Mouse (Mus musculus) layer of hippocampus, adult 9-10 months (tissue): ENCODE measurements around the gene Ptpn12.

Source experiments
- DNase-seq: peaks from one replicate; pipeline ENCODE4 v3.0.0; 2022; ENCODE audit warnings: low spot score

Gene Ptpn12

DNA sequence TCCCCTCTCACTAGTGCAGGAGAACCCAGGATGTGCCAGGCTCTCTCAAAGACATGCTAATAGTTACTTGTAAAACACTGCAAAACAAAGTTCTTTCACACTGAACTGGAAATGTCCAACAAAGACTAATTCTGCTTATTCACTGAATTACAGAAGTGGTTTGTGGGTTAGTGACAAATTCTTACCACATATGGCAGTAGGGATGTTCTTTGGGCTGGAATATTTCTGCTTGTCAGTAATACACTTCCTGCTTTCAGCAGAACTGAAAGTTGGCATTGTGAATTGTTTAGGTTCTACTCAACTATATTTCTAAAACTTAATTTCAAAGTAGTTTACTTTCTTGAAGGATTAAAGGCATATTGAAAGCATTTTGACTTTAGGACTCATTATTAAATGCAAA is 25.5 kb downstream of the Ptpn12 start:
- DNase-seq: no peak

DNA sequence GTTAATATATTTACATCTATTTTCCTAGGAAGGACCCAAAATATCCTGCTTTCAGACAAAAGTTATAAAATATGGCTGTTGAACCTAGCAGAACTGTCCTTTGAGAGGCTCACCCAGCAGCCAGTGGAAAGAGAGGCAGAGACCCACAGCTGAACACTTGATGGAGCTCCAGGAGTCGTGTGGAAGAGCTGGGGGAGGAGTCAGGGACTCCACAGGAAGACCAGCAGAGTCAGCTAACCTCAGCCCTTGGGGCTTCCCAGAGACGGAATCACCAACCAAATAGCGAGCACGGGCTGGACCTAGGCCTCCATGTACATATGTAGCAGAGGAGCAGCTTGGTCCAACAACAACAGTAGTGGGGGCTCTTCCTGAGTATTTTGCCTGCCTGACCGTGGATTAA is 38.6 kb downstream of the Ptpn12 start:
- DNase-seq: no peak

DNA sequence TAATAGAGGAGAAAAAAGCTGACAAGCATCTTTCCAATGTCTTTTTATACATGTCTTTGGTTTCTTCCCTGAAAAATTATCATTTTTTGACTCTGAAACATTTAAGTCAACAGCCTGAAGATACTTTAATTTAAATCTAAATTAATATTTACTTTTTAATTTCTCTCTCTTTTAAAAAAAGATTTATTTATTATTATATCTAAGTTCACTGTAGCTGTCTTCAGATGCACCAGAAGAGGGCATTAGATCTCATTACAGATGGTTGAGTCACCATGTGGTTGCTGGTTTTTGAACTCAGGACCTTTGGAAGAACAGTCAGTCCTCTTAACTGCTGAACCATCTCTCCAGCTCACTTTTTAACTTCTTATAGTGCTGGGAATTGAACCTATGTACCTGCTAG is 44.8 kb downstream of the Ptpn12 start:
- no peak for DNase-seq

- DNase-seq: no peak
Measured at GRCm38 (mm10) chr5:21002723-21003122, 53.0 kb downstream of the Ptpn12 start.

DNA sequence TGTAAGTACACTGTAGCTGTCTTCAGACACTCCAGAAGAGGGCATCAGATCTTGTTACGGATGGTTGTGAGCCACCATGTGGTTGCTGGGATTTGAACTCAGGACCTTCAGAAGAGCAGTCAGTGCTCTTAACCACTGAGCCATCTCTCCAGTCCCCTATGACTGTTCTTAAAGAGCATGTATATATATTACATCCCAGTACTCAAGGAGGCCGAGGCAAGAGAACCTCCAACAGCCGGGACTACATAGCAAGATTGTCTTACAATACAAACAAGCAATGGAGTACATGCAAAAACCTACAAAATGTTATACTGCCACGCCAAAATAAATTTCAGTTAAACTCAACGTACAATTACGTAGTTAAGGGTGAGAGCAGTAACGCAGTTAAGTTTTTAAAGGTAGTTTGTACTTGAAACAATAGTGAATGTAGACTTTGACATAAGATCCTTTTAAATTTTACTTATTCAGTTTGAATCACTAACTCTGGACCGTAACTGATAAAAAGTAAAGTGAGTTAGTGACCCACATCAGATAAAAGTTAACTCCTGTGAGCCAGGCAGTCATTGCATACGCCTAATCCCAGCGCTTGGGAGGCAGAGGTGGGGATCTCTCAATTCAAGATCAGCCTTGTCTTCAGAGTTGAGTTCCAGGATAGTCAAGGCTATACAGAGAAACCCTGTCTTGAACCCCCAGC is 53.9 kb downstream of the Ptpn12 start:
- DNase-seq: no peak

GRCm38 (mm10) chr5:20998427-20998826 is 57.3 kb downstream of the Ptpn12 start:
- DNase-seq: no peak

DNA sequence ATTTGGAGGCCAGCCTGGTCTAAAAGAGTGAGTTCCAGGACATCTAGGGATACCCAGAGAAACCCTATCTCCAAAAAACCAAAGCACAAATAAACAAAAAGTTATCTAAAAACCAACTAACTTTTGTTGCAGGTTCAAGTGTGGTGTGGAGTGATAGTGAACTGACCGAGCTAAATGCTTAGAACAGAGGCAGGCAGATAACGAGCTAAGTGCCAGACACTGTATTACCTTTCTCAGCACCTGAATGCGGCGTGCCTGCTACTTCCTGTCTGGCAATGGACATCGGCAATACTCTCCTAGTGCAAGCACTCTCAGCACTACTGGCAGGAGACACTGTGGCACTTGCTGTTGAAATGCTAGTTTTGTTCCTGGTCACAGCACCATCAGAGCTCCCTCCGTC is 58.2 kb downstream of the Ptpn12 start:
- no peak for DNase-seq

- no peak for DNase-seq
Measured at GRCm38 (mm10) chr5:20990062-20990809, 65.5 kb downstream of the Ptpn12 start.

- DNase-seq: no peak
Measured at GRCm38 (mm10) chr5:20986271-20986670, 69.4 kb downstream of the Ptpn12 start.

DNA sequence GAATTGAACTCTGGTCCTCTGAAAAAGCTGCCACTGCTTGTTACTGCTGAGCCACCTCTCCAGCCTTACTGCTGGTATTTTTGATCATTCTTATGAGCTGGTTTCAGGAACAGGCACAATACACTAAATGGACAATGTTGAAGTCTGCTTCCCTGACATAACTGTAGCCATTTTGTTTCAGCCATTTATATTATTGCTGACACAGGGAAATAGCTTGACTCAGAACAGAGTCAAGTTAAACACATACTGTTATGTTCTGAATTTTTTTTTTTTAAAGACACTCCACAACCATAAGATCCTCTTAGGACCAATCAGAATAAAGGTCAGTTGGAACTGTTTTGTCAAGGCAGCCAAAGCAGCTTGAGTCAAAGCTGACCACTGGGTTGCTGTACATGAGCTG is 72.2 kb downstream of the Ptpn12 start:
- no peak for DNase-seq

GRCm38 (mm10) chr5:20974690-20975089 is 81.0 kb downstream of the Ptpn12 start:
- DNase-seq: no peak

DNA sequence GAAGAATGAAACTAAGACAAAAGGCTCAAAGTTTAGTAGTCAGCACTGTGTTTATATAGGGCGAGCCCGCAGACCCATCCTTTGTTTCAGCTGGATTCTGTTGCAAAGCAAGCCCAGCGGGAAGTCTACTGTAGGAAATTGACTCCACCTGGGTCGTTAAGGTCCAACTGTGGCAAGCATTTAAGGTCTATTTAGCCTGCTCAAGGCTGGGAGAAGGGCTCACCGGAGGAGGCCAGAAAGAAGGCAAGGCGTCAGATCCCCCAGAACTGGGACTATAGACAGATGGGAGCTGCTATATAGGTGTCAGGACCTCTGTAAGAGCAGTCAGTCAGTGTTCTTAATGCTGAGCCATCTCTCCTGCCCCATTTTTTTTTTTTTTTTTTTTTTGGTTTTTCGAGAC is 81.7 kb downstream of the Ptpn12 start:
- DNase-seq: no peak

DNA sequence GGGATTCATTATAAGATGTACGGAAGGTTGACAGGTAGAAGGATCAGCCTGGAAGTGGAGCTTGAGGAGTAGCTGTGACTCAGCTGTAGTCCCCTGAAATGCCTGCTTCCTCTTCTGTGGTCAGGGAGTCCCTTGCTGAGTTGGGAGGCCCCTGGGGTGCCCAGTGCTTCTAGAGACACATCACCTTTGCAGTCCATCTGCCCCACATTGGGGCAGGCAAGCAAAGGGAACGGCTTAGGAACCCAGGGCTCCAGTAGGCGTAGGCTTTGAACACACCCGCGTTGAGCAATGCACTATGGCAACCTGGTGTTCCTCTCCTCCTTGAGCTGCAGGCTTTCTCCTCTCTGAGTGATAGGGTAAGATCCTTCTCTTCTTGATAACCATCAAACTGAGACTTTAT is 82.6 kb downstream of the Ptpn12 start:
- DNase-seq: no peak

DNA sequence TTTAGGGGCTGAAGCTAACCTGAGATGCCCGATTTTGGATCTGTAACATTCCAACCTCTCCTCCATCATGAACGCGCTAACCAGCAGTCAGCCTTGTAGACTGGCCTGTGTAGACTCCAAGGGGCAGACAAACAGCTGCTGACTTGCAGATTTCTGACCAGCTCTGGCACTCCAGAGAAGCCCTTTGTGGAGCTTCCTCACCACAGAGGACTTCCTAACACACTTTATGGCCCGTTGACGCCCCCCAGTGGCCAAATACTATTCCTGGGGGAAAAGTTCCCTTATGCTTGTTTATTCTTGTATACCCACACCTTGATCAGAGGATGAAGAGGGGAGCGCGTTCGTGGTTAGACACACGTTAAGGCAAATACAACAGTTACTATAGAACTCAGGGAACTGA is 86.7 kb downstream of the Ptpn12 start:
- no peak for DNase-seq

GRCm38 (mm10) chr5:20968493-20968892 is 87.2 kb downstream of the Ptpn12 start:
- DNase-seq: no peak

- no peak for DNase-seq
Measured at GRCm38 (mm10) chr5:20967942-20968341, 87.8 kb downstream of the Ptpn12 start.

DNA sequence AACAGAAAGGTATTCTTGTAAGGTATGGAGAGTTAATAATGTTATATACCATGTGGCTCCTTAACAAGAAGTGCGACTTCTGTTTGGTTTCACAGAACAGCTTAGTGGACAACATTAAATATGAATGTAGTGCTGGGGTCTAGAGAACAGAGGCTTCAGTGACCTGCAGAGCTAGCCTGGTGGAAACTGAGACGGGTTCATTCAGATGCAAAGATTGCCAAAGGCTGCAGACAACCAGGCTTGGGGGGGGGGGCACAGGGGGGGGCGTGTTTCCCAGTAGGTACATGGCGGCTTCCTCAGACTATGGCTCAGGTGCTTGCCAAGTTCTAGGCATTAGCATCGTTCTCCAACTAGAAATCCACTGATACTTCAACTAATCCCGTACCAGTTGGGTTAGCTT is 91.3 kb downstream of the Ptpn12 start:
- DNase-seq: no peak

- DNase-seq: no peak
Measured at GRCm38 (mm10) chr5:20963295-20963694, 92.4 kb downstream of the Ptpn12 start.

DNA sequence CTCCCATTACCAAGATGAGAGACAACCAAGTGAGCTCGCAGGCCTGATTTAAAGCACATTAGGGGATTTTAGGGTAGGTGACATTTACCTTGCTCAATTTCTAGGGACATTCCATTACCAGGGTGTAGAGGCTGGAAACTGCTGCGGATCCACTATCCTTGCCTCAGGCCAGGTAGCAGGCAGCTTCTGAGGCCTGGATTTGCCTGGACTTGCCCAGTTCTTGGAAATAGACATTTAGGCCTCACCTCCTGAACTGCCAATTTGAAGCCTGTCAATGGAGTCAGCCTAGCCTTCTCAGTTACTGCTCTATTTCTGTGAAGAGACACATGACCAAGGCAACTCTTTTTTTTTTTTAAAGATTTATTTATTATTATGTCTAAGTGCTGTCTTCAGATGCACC is 94.8 kb downstream of the Ptpn12 start:
- no peak for DNase-seq

GRCm38 (mm10) chr5:20956298-20956697 is 99.4 kb downstream of the Ptpn12 start, which contains the start of gene Rsbn1l:
Gene Rsbn1l (minus strand): TSS chr5:20956398.
- DNase-seq: no peak

GRCm38 (mm10) chr5:20955114-20955835 is 100.4 kb downstream of the Ptpn12 start:
- no peak for DNase-seq

DNA sequence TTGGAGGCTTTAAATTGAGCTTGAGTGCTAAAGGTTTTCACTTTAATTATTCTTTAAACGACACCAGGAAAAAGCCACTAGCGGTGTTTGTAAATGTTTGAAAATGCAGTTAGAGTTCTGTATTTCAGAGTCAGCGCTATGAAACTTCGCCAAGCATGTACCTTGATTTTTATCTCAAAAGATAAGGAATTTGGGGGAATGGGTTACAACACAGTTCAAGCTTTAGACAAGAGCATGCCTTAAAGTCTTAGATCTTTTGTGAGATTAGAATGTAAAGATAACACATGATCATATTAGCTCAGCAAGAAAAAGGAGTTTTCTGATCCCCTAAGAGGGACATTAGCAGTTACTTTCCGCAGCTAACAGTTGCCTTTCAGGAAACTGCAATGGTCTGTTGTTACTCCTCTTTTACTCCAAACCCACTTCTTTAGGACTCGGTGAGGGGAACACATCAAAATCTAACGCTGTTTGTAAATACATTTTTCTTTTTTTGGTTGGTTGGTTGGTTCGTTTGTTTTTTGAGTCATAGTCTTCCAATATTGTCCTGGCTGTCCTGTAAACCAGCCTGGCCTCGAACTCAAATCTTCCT is 103.3 kb downstream of the Ptpn12 start:
- DNase-seq: no peak
